Mouse (Mus musculus): ENCODE measurements around the gene Grip2. TPM values are rescaled to one million over a fixed set of nuclear protein-coding genes. Genes with fewer than 3 reads are reported as not detected.

Grip2 gene
- polyA plus RNA-seq, 1 experiment from 2014 or later, result not detected

DNA sequence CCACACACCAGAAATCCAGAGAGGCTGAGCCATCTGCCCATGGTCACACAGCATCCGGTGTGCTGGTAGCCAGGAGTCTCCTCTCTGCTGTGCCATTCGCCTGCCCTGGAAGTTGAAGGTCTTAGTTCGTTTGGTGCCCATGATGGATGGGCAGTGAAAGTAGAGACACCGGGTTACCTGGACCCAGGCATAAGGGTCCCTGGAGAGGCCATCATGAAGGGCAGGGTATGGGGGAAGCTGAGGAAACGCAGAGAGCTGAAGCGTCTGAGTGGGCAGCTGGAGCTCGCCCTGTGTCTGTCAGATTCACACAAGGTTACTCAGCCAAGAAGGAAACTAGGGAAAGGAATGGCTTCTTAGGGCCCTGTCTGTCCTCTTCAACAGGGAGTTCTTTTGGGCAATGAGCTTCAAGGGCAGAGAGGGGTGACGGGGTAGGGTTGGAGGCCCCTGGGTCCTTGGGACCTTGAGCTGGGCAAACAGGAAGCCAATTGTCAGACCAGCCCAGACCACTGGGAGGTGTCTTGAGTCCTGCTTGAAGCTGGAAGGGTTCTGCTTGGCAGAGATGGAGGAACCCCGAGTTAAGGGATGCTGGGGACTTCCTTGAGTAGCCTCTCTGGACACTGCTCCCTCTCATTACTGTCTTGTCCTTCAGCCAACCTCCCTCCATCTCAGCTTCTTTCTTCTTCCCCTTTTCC, 64.9 kb downstream of the Grip2 start:
- no peak overlapping the region for H3K27ac ChIP-seq
- peaks cover 21% of the 10 kb centered on the region for H3K36me3 ChIP-seq (ENCODE audit: inconsistent target)
- WGBS (ENCODE audit: missing documents), result 88% methylated on average over 9 of the region's 9 CpGs
- no peak overlapping the region for H3K4me3 ChIP-seq (ENCODE audit: inconsistent target)
- H3K79me2 ChIP-seq (ENCODE audit: inconsistent target), result no peaks in the 10 kb centered on the region

- WGBS (ENCODE audit: missing documents), result 88% methylated on average over 12 of the region's 12 CpGs
- no peak overlapping the region for H3K27ac ChIP-seq
- H3K79me2 ChIP-seq (ENCODE audit: inconsistent target), result peaks cover 11% of the 10 kb centered on the region; the same call in 1 of the 2 replicates
- H3K4me3 ChIP-seq (ENCODE audit: inconsistent target), result no peak overlapping the region
- peaks cover 90% of the 10 kb centered on the region for H3K36me3 ChIP-seq (ENCODE audit: inconsistent target)
Measured at GRCm38 (mm10) chr6:91754845-91755244, 72.2 kb downstream of the Grip2 start.

- H3K79me2 ChIP-seq (ENCODE audit: inconsistent target), result peaks cover 13% of the 10 kb centered on the region; the same call in 1 of the 2 replicates
- H3K4me3 ChIP-seq (ENCODE audit: inconsistent target), result no peak overlapping the region
- 55% methylated on average over 6 of the region's 6 CpGs for WGBS (ENCODE audit: missing documents)
- H3K36me3 ChIP-seq (ENCODE audit: inconsistent target), result peaks cover 95% of the 10 kb centered on the region
- H3K27ac ChIP-seq, result no peak overlapping the region
Measured at GRCm38 (mm10) chr6:91754098-91754497, 73.0 kb downstream of the Grip2 start.

- Histone ChIP-seq H3K4me3 (ENCODE audit: inconsistent target) (no peak overlapping the region), H3K79me2 (ENCODE audit: inconsistent target) (peaks cover 13% of the 10 kb centered on the region; the same call in 1 of the 2 replicates), H3K27ac (no peak overlapping the region), H3K36me3 (ENCODE audit: inconsistent target) (peaks cover 95% of the 10 kb centered on the region)
- WGBS (ENCODE audit: missing documents), result 87% methylated on average over 8 of the region's 8 CpGs
Measured at GRCm38 (mm10) chr6:91752884-91753283, 74.2 kb downstream of the Grip2 start.

- Histone ChIP-seq H3K4me3 (ENCODE audit: inconsistent target) (no peak overlapping the region), H3K27ac (no peak overlapping the region), H3K79me2 (ENCODE audit: inconsistent target) (peaks cover 21% of the 10 kb centered on the region; the same call in 1 of the 2 replicates), H3K36me3 (ENCODE audit: inconsistent target) (peaks cover 95% of the 10 kb centered on the region)
- 89% methylated on average over 3 of the region's 3 CpGs for WGBS (ENCODE audit: missing documents)
Measured at GRCm38 (mm10) chr6:91750976-91751375, 76.1 kb downstream of the Grip2 start.

GRCm38 (mm10) chr6:91746776-91747175, 80.3 kb downstream of the Grip2 start:
- peaks cover 100% of the 10 kb centered on the region for H3K36me3 ChIP-seq (ENCODE audit: inconsistent target)
- no peak overlapping the region for H3K4me3 ChIP-seq (ENCODE audit: inconsistent target)
- WGBS (ENCODE audit: missing documents), result 94% methylated on average over 5 of the region's 5 CpGs
- no peak overlapping the region for H3K27ac ChIP-seq
- H3K79me2 ChIP-seq (ENCODE audit: inconsistent target), result peaks cover 54% of the 10 kb centered on the region; the same call in 1 of the 2 replicates

GRCm38 (mm10) chr6:91745947-91746582, 81.0 kb downstream of the Grip2 start:
- 95% methylated on average over 7 of the region's 7 CpGs for WGBS (ENCODE audit: missing documents)
- Histone ChIP-seq H3K79me2 (ENCODE audit: inconsistent target) (peaks cover 58% of the 10 kb centered on the region; the same call in 1 of the 2 replicates), H3K4me3 (ENCODE audit: inconsistent target) (no peak overlapping the region), H3K36me3 (ENCODE audit: inconsistent target) (peaks cover 99% of the 10 kb centered on the region), H3K27ac (no peak overlapping the region)

- H3K36me3 ChIP-seq (ENCODE audit: inconsistent target), result peaks cover 91% of the 10 kb centered on the region
- WGBS (ENCODE audit: missing documents), result 96% methylated on average over 3 of the region's 3 CpGs
- no peak overlapping the region for H3K27ac ChIP-seq
Measured at GRCm38 (mm10) chr6:91745246-91745645, 81.8 kb downstream of the Grip2 start.

DNA sequence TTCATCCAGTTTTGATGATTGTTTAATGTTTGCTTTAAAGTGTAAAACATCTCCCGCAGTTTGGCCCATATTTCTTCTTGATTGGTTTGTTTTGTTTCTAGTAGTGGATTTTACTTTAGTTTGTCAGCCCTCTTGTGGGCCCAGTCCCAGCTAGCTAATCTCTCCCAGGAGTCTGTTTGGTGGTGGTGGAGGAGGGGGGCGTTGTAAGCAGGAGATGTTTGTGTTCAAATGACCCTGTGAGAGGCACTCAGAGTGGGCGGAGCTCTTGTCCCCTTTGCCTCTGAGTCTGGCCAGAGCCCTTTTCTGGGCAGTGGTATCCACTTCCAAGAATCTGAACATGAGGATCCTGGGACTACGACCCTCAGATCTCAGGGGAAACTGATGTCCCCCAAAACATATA, 83.2 kb downstream of the Grip2 start:
- WGBS (ENCODE audit: missing documents), result 95% methylated on average over 4 of the region's 4 CpGs
- Histone ChIP-seq H3K79me2 (ENCODE audit: inconsistent target) (peaks cover 47% of the 10 kb centered on the region; the same call in 1 of the 2 replicates), H3K36me3 (ENCODE audit: inconsistent target) (peaks cover 83% of the 10 kb centered on the region), H3K4me3 (ENCODE audit: inconsistent target) (no peak overlapping the region), H3K27ac (no peak overlapping the region)

More at GRCm38 (mm10) chr6:91745246-91745645, 81.8 kb downstream of the Grip2 start:
- Histone ChIP-seq H3K4me3 (ENCODE audit: inconsistent target) (no peak overlapping the region), H3K79me2 (ENCODE audit: inconsistent target) (peaks cover 51% of the 10 kb centered on the region; the same call in 1 of the 2 replicates)

DNA sequence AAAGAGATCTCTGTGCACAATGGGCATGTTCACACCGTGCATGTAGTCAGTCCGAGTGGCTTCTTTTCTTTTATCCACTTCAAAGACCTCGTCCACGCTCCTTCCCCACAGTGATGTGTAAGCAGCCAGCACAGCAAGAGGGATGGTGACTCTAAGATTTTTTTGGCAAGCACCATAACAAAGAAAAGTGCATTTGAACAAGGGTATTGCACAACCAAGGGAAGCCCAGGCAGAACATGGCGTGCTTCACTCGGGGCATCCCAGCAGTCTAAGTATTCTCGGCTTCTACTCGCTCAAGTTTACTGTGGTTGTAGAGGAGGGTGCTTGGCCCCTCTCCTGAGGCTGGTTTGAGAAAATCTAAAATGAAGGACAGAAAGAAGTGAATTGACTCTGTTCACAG, 84.1 kb downstream of the Grip2 start:
- H3K27ac ChIP-seq, result no peak overlapping the region
- H3K4me3 ChIP-seq (ENCODE audit: inconsistent target), result no peak overlapping the region
- peaks cover 47% of the 10 kb centered on the region; the same call in 1 of the 2 replicates for H3K79me2 ChIP-seq (ENCODE audit: inconsistent target)
- H3K36me3 ChIP-seq (ENCODE audit: inconsistent target), result peaks cover 83% of the 10 kb centered on the region
- 85% methylated on average over 8 of the region's 8 CpGs for WGBS (ENCODE audit: missing documents)

- WGBS (ENCODE audit: missing documents), result 93% methylated on average over 3 of the region's 3 CpGs
- H3K27ac ChIP-seq, result no peak overlapping the region
- peaks cover 83% of the 10 kb centered on the region for H3K36me3 ChIP-seq (ENCODE audit: inconsistent target)
- H3K79me2 ChIP-seq (ENCODE audit: inconsistent target), result peaks cover 47% of the 10 kb centered on the region; the same call in 1 of the 2 replicates
- H3K4me3 ChIP-seq (ENCODE audit: inconsistent target), result no peak overlapping the region
Measured at GRCm38 (mm10) chr6:91742466-91742865, 84.6 kb downstream of the Grip2 start.

DNA sequence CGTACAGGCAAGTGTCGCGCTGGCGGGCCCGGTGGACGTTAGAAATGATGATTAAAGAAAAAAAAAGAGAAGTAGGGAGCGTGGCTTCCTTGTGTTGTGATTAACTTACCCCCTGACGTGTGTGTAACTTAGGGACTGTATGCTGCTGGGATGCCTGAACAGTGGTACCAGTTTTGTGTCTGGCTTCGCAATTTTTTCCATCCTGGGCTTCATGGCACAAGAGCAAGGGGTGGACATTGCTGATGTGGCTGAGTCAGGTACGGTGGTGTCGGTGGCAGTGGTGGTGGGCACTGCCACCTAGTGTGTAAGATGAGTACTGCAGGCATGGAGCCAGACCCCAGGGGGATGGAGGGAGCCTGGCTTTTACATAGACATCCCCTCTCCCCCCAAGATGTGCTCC, 86.0 kb downstream of the Grip2 start:
- 9% methylated on average over 11 of the region's 11 CpGs for WGBS (ENCODE audit: missing documents)
- Histone ChIP-seq H3K27ac (peak overlapping the region; percentile 47), H3K79me2 (ENCODE audit: inconsistent target) (peaks cover 54% of the 10 kb centered on the region; the same call in 1 of the 2 replicates), H3K36me3 (ENCODE audit: inconsistent target) (peaks cover 83% of the 10 kb centered on the region), H3K4me3 (ENCODE audit: inconsistent target) (no peak overlapping the region)

GRCm38 (mm10) chr6:91738058-91738457, 89.0 kb downstream of the Grip2 start:
- Histone ChIP-seq H3K27ac (no peak overlapping the region), H3K4me3 (ENCODE audit: inconsistent target) (no peak overlapping the region), H3K79me2 (ENCODE audit: inconsistent target) (peaks cover 63% of the 10 kb centered on the region; the same call in 1 of the 2 replicates), H3K36me3 (ENCODE audit: inconsistent target) (peaks cover 83% of the 10 kb centered on the region)
- WGBS (ENCODE audit: missing documents), result 66% methylated on average over 5 of the region's 5 CpGs

- WGBS (ENCODE audit: missing documents), result 94% methylated on average over 5 of the region's 7 CpGs
- no peak overlapping the region for H3K27ac ChIP-seq
- peaks cover 63% of the 10 kb centered on the region; the same call in 1 of the 2 replicates for H3K79me2 ChIP-seq (ENCODE audit: inconsistent target)
- no peak overlapping the region for H3K4me3 ChIP-seq (ENCODE audit: inconsistent target)
- H3K36me3 ChIP-seq (ENCODE audit: inconsistent target), result peaks cover 82% of the 10 kb centered on the region
Measured at GRCm38 (mm10) chr6:91737451-91737850, 89.6 kb downstream of the Grip2 start.

- Histone ChIP-seq H3K4me3 (ENCODE audit: inconsistent target) (no peak overlapping the region), H3K79me2 (ENCODE audit: inconsistent target) (peaks cover 63% of the 10 kb centered on the region; the same call in 1 of the 2 replicates), H3K36me3 (ENCODE audit: inconsistent target) (peaks cover 80% of the 10 kb centered on the region), H3K27ac (no peak overlapping the region)
- 95% methylated on average over 5 of the region's 5 CpGs for WGBS (ENCODE audit: missing documents)
Measured at GRCm38 (mm10) chr6:91736471-91736870, 90.6 kb downstream of the Grip2 start.

Measured in macrophage (primary cell).